Mouse (Mus musculus): ENCODE results near the gene Vwa7.

Vwa7 gene

DNA sequence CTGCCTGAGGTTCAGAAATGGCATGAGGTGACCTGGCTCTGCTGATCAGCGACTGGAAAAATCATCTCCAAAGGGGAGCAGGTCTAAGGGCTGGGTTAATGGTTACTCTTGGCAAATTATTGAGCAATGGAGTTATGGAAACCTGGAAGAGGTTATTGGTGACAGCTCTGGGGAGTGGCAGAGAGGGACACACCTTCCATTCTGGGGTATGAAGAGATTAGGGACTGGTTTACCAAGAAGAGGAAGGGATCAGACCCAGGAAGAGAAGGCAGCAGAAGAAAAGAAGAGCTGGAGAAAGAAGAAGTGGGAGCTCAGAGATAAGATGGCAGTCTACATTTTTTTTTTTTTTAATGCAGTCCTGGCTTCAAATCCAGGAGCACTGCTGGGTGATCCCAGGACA lies 31.3 kb downstream of the Vwa7 start:
- no peak for DNase-seq

- no peak for DNase-seq
Measured at GRCm38 (mm10) chr17:35048149-35048931, 32.0 kb downstream of the Vwa7 start.

DNA sequence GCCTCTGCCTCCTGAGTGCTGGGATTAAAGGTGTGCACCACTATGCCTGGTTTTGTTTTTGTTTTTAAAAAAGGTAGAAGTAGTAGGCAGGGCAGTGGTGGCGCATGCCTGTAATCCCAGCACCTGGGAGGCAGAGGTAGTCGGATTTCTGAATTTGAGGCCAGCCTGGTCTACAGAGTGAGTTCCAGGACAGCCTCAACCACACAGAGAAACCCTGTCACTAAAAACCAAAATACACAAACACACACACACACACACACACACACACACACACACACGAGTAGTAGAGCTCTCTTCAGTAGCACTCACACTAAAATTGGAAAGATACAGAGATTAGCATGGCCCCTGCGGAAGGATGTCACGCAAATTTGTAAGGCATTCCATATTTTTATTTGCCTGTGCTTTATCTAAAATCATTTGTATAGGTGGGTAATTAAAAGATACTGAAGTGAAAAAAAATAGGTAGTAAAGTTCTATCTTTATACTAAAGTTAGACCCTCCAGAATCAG lies 32.6 kb downstream of the Vwa7 start:
- DNase-seq = no peak

- peak; percentile 82 to 85 for DNase-seq
Measured at GRCm38 (mm10) chr17:35049561-35050016, 33.2 kb downstream of the Vwa7 start, which contains the start of gene Clic1. Clic1 (plus strand) TSS chr17:35049966.

DNA sequence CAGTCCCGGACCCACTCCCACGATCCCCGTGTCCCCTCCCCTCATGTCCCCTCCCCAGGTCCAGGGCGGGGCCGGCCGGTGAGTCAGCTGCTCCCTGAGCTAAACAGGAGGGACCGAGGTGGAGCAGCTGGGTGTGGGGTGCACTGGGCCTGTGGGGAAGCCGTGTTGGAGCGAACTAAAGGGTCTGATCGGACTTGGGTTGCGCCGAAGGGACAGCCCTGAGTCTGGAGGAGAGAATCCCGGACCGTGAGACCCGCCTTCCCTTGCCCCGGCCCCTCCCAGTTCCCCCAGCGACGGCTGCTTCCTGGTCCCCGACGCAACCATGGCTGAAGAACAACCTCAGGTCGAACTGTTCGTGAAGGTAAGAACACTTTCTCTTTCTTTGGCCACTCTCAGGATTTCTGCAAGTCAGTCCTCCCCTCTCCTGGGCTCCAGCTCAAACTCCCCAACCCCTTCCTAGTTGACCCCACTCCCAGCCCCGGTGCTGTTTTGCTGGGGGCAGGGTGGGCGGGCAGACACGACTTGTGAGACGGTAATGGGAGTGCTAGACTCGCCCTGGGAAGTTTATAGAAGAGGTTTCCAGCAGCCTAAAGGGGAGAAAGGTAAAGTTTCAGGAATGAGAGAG lies 33.9 kb downstream of the Vwa7 start:
- peak; percentile 89 for DNase-seq

DNA sequence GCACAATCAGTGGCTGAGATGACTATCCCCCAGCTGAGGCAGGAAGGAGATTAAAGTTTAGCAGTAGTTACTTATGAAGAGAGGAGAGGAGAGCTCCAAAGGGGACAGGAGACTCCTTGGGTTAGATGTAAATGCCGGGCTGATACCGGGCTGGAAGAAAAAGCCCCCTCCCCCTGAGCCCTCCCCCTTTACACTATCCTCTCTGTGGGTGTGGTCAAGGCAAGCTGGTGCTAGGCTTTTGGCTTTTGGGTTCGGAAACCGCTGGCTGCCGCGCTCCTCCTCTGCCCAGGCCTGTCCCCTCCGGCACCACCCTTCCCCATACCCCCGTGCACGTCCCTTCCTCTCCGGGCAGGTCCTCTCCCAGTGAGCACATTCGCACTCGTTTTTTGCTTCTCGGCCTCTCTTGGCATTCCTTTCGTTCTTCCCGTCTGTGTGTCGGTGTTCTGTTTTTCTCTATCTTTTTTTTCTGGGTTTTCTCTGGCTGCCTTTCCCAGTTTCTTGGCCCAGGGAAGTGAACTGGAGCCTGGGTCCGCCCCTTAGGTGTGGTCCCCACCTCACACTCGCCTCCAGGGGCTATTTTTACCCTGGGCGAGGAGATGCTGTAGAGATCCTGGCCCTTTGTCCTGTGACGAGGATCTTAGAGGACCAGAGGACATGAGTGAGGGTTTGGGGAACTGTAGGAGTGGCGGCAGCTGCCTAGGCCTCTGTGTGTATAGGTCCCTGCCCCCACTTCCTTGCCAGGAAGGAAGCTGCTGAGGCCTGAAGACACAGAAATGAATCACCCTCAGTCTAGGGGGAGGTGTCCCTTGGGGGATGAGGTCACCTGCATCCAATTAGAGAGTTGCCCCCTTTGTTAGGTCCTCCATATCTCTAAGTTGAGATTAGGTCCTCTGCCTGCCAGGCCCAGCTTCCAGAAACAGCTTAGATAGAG lies 35.0 kb downstream of the Vwa7 start:
- DNase-seq = peak; percentile 84 to 90

DNA sequence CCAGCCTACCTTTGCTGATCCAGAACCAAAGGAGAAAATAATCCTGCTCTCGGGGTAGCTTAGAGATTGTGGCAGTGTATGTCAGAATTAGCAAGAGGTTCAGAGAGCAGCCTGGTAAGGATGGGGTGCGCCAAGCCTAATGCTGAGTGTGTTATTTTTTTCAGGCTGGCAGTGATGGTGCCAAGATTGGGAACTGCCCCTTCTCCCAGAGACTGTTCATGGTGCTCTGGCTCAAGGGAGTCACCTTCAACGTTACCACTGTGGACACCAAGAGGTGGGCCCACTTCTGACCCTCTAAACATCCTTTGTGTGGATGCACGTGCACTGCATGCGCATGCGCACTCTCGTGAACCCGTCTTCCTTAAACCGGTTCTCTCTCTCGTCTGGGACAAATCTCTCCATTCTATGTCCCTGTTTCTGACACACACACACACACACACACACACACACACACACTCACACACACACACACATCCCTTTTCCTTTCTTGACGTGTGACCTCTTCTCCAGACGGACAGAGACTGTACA lies 36.0 kb downstream of the Vwa7 start:
- peak in 1 of 2 experiments; percentile 17 for DNase-seq

- no peak for DNase-seq
Measured at GRCm38 (mm10) chr17:35055691-35056495, 39.5 kb downstream of the Vwa7 start.

DNA sequence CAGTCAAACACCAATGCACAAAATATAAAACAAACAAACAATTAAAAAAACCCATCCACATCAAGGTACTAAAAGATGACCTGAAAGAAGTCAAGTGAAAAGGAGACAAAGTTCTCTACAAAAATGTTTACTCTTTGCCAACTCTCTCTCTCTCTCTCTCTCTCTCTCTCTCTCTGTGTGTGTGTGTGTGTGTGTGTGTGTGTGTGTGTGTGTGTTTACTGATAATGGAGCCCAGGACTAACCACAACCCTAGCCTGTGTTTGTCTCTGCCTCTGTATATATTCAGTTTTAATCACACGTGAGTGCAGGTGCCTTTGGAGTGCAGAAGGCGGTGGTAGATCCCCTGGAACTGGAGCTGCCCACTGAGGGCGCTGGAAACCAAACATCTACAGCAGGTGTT lies 40.7 kb downstream of the Vwa7 start:
- DNase-seq = no peak

DNA sequence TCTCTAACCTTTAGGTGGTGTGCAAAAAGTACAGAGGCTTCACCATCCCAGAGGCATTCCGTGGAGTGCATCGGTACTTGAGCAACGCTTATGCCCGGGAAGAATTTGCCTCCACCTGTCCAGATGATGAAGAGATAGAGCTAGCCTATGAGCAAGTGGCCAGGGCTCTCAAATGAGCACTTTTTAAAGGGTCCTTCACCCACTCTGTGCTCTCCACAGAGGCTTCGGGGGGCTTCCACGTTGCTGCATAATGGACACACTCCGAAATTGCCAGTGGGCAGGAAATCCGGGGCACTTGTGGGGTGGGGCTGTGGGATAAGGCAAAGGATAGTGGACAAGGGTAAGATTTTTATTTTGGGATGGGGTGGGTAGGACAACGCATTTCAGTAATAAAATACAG lies 41.9 kb downstream of the Vwa7 start:
- no peak for DNase-seq

GRCm38 (mm10) chr17:35058911-35059892 lies 42.8 kb downstream of the Vwa7 start, which contains the start of gene Ddah2:
Ddah2 (plus strand) TSS chr17:35059035.
- peak; percentile 94 to 95 for DNase-seq

- no peak for DNase-seq
Measured at GRCm38 (mm10) chr17:35060071-35060470, 43.7 kb downstream of the Vwa7 start.

- DNase-seq = peak; percentile 56 to 61
Measured at GRCm38 (mm10) chr17:35060737-35061297, 44.4 kb downstream of the Vwa7 start.

DNA sequence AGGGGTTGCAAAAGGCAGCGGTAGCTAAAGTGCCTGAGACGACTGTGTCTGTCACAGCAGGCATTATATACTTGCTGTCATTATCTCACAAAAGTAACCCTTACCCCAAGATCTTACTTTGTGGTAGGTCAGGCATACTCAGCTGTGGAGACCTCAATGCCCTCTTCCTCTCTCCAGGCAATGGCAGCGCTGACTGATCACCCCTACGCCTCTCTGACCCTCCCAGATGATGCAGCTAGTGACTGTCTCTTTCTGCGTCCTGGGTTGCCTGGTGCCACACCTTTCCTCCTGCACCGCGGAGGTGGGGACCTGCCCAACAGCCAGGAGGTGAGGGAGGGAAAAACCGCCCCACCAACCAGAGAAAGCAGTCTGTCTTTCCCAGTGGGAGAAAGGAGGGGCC lies 44.9 kb downstream of the Vwa7 start:
- no peak for DNase-seq

DNA sequence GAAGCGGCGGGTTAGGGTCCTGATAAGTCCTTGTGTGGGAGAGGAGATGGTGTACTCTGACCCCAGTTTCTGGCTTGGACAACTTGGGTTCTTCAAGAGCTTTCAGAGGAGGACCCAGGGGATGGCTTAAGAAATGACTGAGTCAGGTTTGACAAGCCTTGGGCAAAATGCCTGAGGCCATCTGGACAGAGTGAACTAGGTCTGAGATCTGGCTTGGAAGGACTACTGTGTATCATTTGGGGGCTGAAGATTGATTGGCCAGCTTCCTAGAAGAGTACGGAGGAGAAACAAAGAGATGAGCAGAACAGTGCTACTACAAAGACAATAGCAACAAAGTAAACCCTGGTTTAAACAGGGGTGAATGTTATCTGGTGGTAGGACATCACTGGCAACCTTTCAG lies 47.1 kb downstream of the Vwa7 start:
- DNase-seq = no peak

DNA sequence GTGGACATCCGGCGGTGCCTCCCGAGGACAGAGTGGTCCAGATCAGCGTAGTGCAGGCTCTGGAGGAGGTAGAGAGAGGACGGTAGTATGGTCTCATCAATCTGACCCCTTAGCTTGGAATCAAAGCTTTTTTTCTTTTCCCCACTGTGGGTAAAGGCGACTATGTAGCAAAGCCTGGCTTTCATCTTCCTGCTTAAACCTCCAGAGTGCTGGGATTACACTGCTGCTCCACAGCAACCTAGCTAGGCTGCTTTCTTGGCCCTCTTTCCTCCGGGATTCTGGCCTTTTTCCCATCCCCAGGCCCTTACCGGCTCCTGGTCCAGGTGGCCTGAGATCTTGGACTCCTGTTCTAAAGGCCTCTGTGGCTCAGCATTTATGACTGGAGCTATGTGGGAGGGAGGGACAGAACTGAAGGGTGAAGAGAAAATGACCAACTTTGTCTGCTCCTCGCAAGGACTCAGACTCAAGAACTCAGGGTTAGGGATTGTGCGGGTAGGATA lies 48.0 kb downstream of the Vwa7 start:
- no peak for DNase-seq

- peak; percentile 81 to 89 for DNase-seq
Measured at GRCm38 (mm10) chr17:35064951-35065947, 48.9 kb downstream of the Vwa7 start, which contains the start of gene Ly6g6c. Ly6g6c (plus strand) TSS chr17:35065388.

DNA sequence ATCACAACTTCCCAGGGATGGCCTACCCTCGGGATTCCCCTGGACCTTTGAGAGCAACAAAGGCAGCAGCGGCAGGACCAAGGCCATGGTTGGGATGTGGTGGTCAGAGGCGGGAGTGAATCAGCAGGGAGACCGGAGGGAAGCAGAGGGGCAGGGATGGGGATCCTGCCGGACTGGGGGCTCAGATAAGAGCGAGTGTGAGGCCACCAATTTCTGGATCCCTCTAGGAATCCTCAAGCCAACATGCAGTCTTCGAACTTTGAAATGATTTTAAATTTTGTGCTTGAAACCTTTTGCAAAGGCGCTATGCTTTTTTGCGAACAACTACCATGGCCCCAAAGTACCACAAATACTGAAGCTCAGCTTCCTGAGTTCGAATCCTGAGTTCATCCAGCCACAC lies 49.7 kb downstream of the Vwa7 start, which contains the start of gene Mpig6b:
Gene Mpig6b (minus strand): TSS at position 101 of the 400 bp plus-strand sequence.
- DNase-seq = no peak

Data from lung, postnatal 4 days (tissue).